Mouse (Mus musculus) bone marrow, adult 2 months (tissue): ENCODE data around the gene Relt.

ENCODE experiments used
- CTCF ChIP-seq: fragments of 200-500 bp; IDR thresholded peaks from 2 replicates; pipeline ENCODE4 v1.5.1; 2011; ENCODE audit warnings: low read length, control low read depth; ENCODE audit not compliant: control insufficient read depth, insufficient read depth
- POLR2A ChIP-seq: fragments of 200-500 bp; IDR thresholded peaks from 2 replicates; pipeline ENCODE4 v1.6.1; 2011; ENCODE audit warnings: low read depth, mild to moderate bottlenecking, control low read depth, low read length, borderline replicate concordance; ENCODE audit not compliant: control insufficient read depth

- TF ChIP-seq CTCF (no peak), POLR2A (no peak)
Observed at GRCm38 (mm10) chr7:100839632-100840402, 23.4 kb downstream of the Relt start.
